16 mouse cellular contexts compared by ENCODE assay signal in the genomic region with DNA sequence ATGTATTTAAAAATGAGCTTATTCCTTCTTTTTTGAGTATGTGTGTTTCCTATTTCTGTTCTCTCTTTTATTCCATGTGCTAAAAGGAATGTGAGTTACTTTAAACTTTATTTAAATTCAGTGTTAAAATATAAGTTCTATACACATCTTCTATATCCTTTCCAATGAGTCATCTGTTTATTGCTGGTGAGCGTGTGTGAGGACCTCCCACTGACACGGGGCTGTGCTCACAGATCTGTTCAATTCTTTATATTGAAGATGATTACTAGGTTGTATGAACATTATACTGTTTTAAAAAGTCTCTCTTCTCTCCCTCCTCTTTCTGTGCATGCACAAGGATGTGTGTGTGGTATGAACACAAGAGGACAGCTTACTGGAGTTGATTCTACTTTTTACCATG.
"Had no signal": no experiment of that assay in that cellular context is flagged by ENCODE, and none has a peak within 500 bp of the region (broad histone marks: within the 10 kb centered on the region; RNA-seq: fewer than 3 reads in every experiment).

No protein-coding gene starts in this region.

- H3K4me2 ChIP-seq: neural tube, embryonic 13.5 days; neural tube, embryonic 15.5 days; stomach, embryonic 15.5 days had no signal

- DNase-seq: retina, postnatal 1 day; right cerebral cortex, adult 18-20 months; right cerebral cortex, postnatal 14 days; right cerebral cortex, postnatal 25 days; right cerebral cortex, postnatal 4 days; spleen, adult 18-20 months; thymus, adult 18-20 months; thymus, adult 2 months; thymus, postnatal 14 days; thymus, postnatal 25 days; thymus, postnatal 36 days; thymus, postnatal 4 days had no signal

- H3K9me3 ChIP-seq: neural tube, embryonic 13.5 days; neural tube, embryonic 15.5 days; stomach, embryonic 15.5 days had no signal

- H3K4me3 ChIP-seq: neural tube, embryonic 13.5 days; neural tube, embryonic 15.5 days; stomach, embryonic 15.5 days had no signal

- H3K27ac ChIP-seq: neural tube, embryonic 13.5 days; neural tube, embryonic 15.5 days; stomach, embryonic 15.5 days; stomach, postnatal 0 days had no signal

- H3K36me3 ChIP-seq: neural tube, embryonic 13.5 days; neural tube, embryonic 15.5 days; stomach, embryonic 15.5 days had no signal

- H3K4me1 ChIP-seq: neural tube, embryonic 13.5 days; neural tube, embryonic 15.5 days; stomach, embryonic 15.5 days had no signal

- H3K27me3 ChIP-seq: neural tube, embryonic 13.5 days; neural tube, embryonic 15.5 days; stomach, embryonic 15.5 days had no signal

- H3K9ac ChIP-seq: neural tube, embryonic 13.5 days; neural tube, embryonic 15.5 days; stomach, embryonic 15.5 days had no signal
